2 mouse cellular contexts compared by ENCODE assay signal in genomic region chr11:99547892-99548291, GRCm38 (mm10).
A peak's percentile ranks its signal among the peaks of the same experiment; 100 is the strongest.
TF ChIP-seq lines count a peak whose summit lies in the region.

No protein-coding gene starts in this region.

TF ChIP-seq in CH12.LX, 34 proteins besides CTCF, POLR2A, EP300 and RAD21:
- TF ChIP-seq POLR2AphosphoS2 (IDR thresholded peaks at IDR 0.05; ENCODE audit: low read depth, low read length) = no peak
- TF ChIP-seq SMC3 (IDR thresholded peaks at IDR 0.05; ENCODE audit: low read depth, low read length) = peak; percentile 67
- 0 out of 2 replicates have a peak, but pooled peaks have one; percentile 2 for TF ChIP-seq ZC3H11A (IDR thresholded peaks at IDR 0.05; ENCODE audit: low read depth, low read length)

TF ChIP-seq in MEL, 35 proteins besides CTCF, POLR2A, EP300 and RAD21:
- TF ChIP-seq USF1 (IDR thresholded peaks at IDR 0.05; ENCODE audit: low read depth, low read length) = no peak
- TF ChIP-seq KAT2A (conservative IDR thresholded peaks at IDR 0.05; ENCODE audit: low read depth, low read length) = no peak
- TF ChIP-seq TAL1 (IDR thresholded peaks at IDR 0.05; ENCODE audit: low read length) = no peak
- TF ChIP-seq SIN3A (IDR thresholded peaks at IDR 0.05; ENCODE audit: low read length) = no peak
- TF ChIP-seq MYB (IDR thresholded peaks at IDR 0.05; ENCODE audit: low read depth, low read length) = no peak
- TF ChIP-seq USF2 (IDR thresholded peaks at IDR 0.05; ENCODE audit: borderline replicate concordance in 1 of 2, insufficient read depth in 1 of 2, low read depth in 1 of 2, low read length in 2 of 2) = no peak
- TF ChIP-seq TBP (IDR thresholded peaks at IDR 0.05; ENCODE audit: low read depth, low read length) = no peak
- TF ChIP-seq UBTF (IDR thresholded peaks at IDR 0.05; ENCODE audit: borderline replicate concordance, insufficient read depth, low read depth, low read length) = no peak
- no peak for TF ChIP-seq SMC3 (IDR thresholded peaks at IDR 0.05; ENCODE audit: low read depth, low read length)
- TF ChIP-seq ZNF384 (IDR thresholded peaks at IDR 0.05; ENCODE audit: low read depth, low read length) = no peak
- no peak for TF ChIP-seq MXI1 (IDR thresholded peaks at IDR 0.05; ENCODE audit: low read depth, low read length)
- TF ChIP-seq ELF1 (IDR thresholded peaks at IDR 0.05; ENCODE audit: low read depth, low read length) = no peak
- TF ChIP-seq ETS1 (IDR thresholded peaks at IDR 0.05; ENCODE audit: low read depth, low read length) = no peak
- no peak for TF ChIP-seq MAZ (IDR thresholded peaks at IDR 0.05; ENCODE audit: low read depth, low read length)
- TF ChIP-seq CHD1 (IDR thresholded peaks at IDR 0.05; ENCODE audit: low read depth, low read length) = no peak
